In the genomic region with DNA sequence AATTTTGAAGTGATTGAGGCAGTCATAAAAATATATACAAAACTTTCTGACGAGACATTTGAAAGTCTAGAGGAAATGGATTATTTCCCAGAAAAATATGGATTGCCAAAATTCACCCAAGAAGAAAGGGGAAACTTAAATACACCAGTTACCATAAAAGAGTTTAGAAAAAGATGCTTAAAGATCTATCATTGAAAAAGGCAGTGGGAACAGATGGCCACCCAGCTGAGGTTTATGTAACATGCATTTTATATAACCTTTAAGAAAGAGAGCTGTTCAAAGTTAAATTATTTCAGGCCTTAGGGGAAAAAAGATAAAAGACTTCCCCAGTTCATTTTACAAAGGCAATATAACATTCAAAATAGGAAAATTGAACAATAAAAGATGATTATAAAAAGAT, we compare ENCODE assay signal across 14 mouse cellular contexts.
A peak's percentile ranks its signal among the peaks of the same experiment; 100 is the strongest.
DNase-seq lines count a peak whose midpoint lies in the region; TF ChIP-seq lines count a peak whose summit lies in the region.
"Had no signal": no experiment of that assay in that cellular context is flagged by ENCODE, and none has a peak within 500 bp of the region (broad histone marks: within the 10 kb centered on the region; RNA-seq: fewer than 3 reads in every experiment).

No protein-coding gene starts in this region.

- peak; percentile 67 for DNase-seq in layer of hippocampus, adult 11-12 months (ENCODE audit: low spot score)
- no peak for DNase-seq in layer of hippocampus, postnatal 36 days
- peak; percentile 19 for DNase-seq in brain, embryonic 14.5 days (ENCODE audit: low read depth)
- DNase-seq in layer of hippocampus, adult 8-10 months (ENCODE audit: low spot score in 2 of 2), result peak; percentile 21 to 23
- DNase-seq in left cerebral cortex, postnatal 25 days (ENCODE audit: low spot score in 2 of 2), result peak; percentile 65 to 93
- no peak for DNase-seq in urinary bladder, adult 18-20 months (ENCODE audit: low spot score in 2 of 2)
- no peak for DNase-seq in heart, adult 8-10 months (ENCODE audit: low spot score)
- DNase-seq: B cell, adult 2 months; cerebellum, adult 9-11 months; gastrocnemius, adult 2 months; kidney, postnatal 4 days; lung, adult 18-20 months; spleen, adult 18-20 months; thymus, postnatal 4 days had no signal

- no peak for TF ChIP-seq CTCF in brain, embryonic 14.5 days (IDR thresholded peaks at IDR 0.05; ENCODE audit: borderline replicate concordance, extremely low read depth, insufficient read depth, insufficient read length)

- intact Hi-C loops in left cerebral cortex, postnatal 25 days (cut with DNase I), result loop anchor here (1.0 to 2.0 kb wide), 3 partner anchors 369 to 981 kb away; partner anchors contain the start of gene Klf6

- TF ChIP-seq POLR2A in brain, embryonic 14.5 days (IDR thresholded peaks at IDR 0.05; ENCODE audit: borderline replicate concordance, extremely low read depth, insufficient read depth, insufficient read length, poor library complexity, severe bottlenecking), result no peak

Comparison
In these comparisons a context has a peak if more than half of its experiments do, and no peak if none do; other contexts are left out.
1. DNase-seq: peak in layer of hippocampus, adult 11-12 months (single experiment), brain, embryonic 14.5 days (single experiment), layer of hippocampus, adult 8-10 months (2 of 2) and left cerebral cortex, postnatal 25 days (2 of 2); none in layer of hippocampus, postnatal 36 days (0 of 2), urinary bladder, adult 18-20 months (0 of 2) and heart, adult 8-10 months (single experiment).